Mouse (Mus musculus) intestine, embryonic 14.5 days (tissue): Measurements from ENCODE around the gene Cxcl2. TPM values are rescaled to one million over a fixed set of nuclear protein-coding genes. Genes with fewer than 3 reads are reported as not detected.

ENCODE experiments used
- ATAC-seq: fragments of 200-750 bp; cut with Nextera tagmentation; replicated peaks from 2 replicates; pipeline ENCODE4 v1.8.0; 2017; ENCODE audit warnings: low read depth, moderate number of reproducible peaks, moderate TSS enrichment, moderate library complexity; ENCODE audit not compliant: low FRiP score, low TSS enrichment
- DNase-seq: peaks from one replicate; pipeline ENCODE4 v3.0.0-alpha.2; 2018; ENCODE audit warnings: low spot score
- H3K27ac ChIP-seq: fragments of 300-500 bp; sonication (generic); 2 replicates; pipeline ENCODE4 v1.5.1; 2014; ENCODE audit warnings: low read depth, mild to moderate bottlenecking, control low read depth
- H3K27me3 ChIP-seq: fragments of 300-500 bp; sonication (generic); replicated peaks from 2 replicates; pipeline ENCODE4 v1.6.1; 2014; ENCODE audit warnings: low read length, control low read depth; ENCODE audit not compliant: control insufficient read depth, insufficient read depth
- H3K36me3 ChIP-seq: fragments of 300-500 bp; sonication (generic); 2 replicates; pipeline ENCODE4 v1.6.1; 2014; ENCODE audit warnings: low read length, control low read depth; ENCODE audit not compliant: control insufficient read depth, insufficient read depth
- H3K4me1 ChIP-seq: fragments of 300-500 bp; sonication (generic); replicated peaks from 2 replicates; pipeline ENCODE4 v1.6.1; 2014; ENCODE audit warnings: low read length, control low read depth, mixed read lengths; ENCODE audit not compliant: control insufficient read depth, insufficient read depth
- H3K4me2 ChIP-seq: fragments of 300-500 bp; sonication (generic); 2 replicates; pipeline ENCODE4 v1.6.1; 2014; ENCODE audit warnings: low read length
- H3K4me3 ChIP-seq: fragments of 300-500 bp; sonication (generic); 2 replicates; pipeline ENCODE4 v1.5.1; 2014; ENCODE audit warnings: low read depth, low read length, control low read depth, mixed read lengths
- H3K9ac ChIP-seq: fragments of 300-500 bp; sonication (generic); 2 replicates; pipeline ENCODE4 v1.6.1; 2014; ENCODE audit warnings: mild to moderate bottlenecking, low read length
- H3K9me3 ChIP-seq: fragments of 300-500 bp; sonication (generic); 2 replicates; pipeline ENCODE4 v1.6.1; 2016; ENCODE audit warnings: low read length, control low read depth; ENCODE audit not compliant: control insufficient read depth
- WGBS: fragments of 180-500 bp; shearing (Covaris S2); extraction: QIAGEN DNeasy Blood & Tissue Kit; methylation state at CpG from one replicate; pipeline ENCODE4 v1.1.7; 2014; 5-methylcytosine and 5-hydroxymethylcytosine counted together
- polyA plus RNA-seq: library from polyadenylated mRNA; unstranded; fragments of >200 nt; fragmentation: Nextera tagmentation; extraction: Ambion mirVana; gene quantifications from 2 replicates; pipeline ENCODE4 v1.2.1, GENCODE M21; 2014

Cxcl2 gene
- polyA plus RNA-seq, 1 experiment from 2014 or later, result not detected

GRCm38 (mm10) chr5:90936706-90937105, 33.0 kb downstream of the Cxcl2 start:
- Histone ChIP-seq H3K27me3 (no peaks in the 10 kb centered on the region), H3K4me2 (no peak overlapping the region), H3K4me1 (peaks cover 8% of the 10 kb centered on the region), H3K36me3 (peaks cover 25% of the 10 kb centered on the region), H3K9me3 (no peaks in the 10 kb centered on the region), H3K27ac (no peak overlapping the region), H3K4me3 (no peak overlapping the region), H3K9ac (no peak overlapping the region)
- DNase-seq, result no peak
- peak; percentile 82 for ATAC-seq
- WGBS, result 50% methylated on average over 2 of the region's 2 CpGs

GRCm38 (mm10) chr5:90945453-90945852, 41.8 kb downstream of the Cxcl2 start:
- no peak for ATAC-seq
- no peak overlapping the region for H3K4me3 ChIP-seq
- H3K27ac ChIP-seq, result no peak overlapping the region
- no peaks in the 10 kb centered on the region for H3K4me1 ChIP-seq
- no peak for DNase-seq
- H3K36me3 ChIP-seq, result 0 out of 2 replicates have a peak, but pooled peaks cover 7% of the 10 kb centered on the region
- H3K4me2 ChIP-seq, result no peak overlapping the region
- no peaks in the 10 kb centered on the region for H3K9me3 ChIP-seq
- H3K27me3 ChIP-seq, result no peaks in the 10 kb centered on the region
- no peak overlapping the region for H3K9ac ChIP-seq
- WGBS, result 94% methylated on average over 2 of the region's 2 CpGs

- Histone ChIP-seq H3K4me3 (no peak overlapping the region), H3K4me2 (no peak overlapping the region), H3K9ac (no peak overlapping the region), H3K27ac (no peak overlapping the region), H3K9me3 (no peaks in the 10 kb centered on the region), H3K4me1 (no peaks in the 10 kb centered on the region), H3K36me3 (0 out of 2 replicates have a peak, but pooled peaks cover 7% of the 10 kb centered on the region), H3K27me3 (no peaks in the 10 kb centered on the region)
- WGBS, result 85% methylated on average over 15 of the region's 15 CpGs
- ATAC-seq (no peak), DNase-seq (no peak)
Observed at GRCm38 (mm10) chr5:90949499-90949898, 45.8 kb downstream of the Cxcl2 start.

GRCm38 (mm10) chr5:90951475-90951874, 47.8 kb downstream of the Cxcl2 start:
- Histone ChIP-seq H3K36me3 (0 out of 2 replicates have a peak, but pooled peaks cover 7% of the 10 kb centered on the region), H3K27ac (no peak overlapping the region), H3K4me1 (no peaks in the 10 kb centered on the region), H3K4me3 (no peak overlapping the region), H3K4me2 (no peak overlapping the region), H3K9ac (no peak overlapping the region), H3K27me3 (no peaks in the 10 kb centered on the region), H3K9me3 (no peaks in the 10 kb centered on the region)
- 33% methylated on average over 2 of the region's 2 CpGs for WGBS
- ATAC-seq (no peak), DNase-seq (no peak)

GRCm38 (mm10) chr5:90952731-90953481, 49.2 kb downstream of the Cxcl2 start:
- no peak overlapping the region for H3K4me3 ChIP-seq
- no peak overlapping the region for H3K27ac ChIP-seq
- no peak overlapping the region for H3K9ac ChIP-seq
- no peaks in the 10 kb centered on the region for H3K27me3 ChIP-seq
- DNase-seq (no peak), ATAC-seq (no peak)
- no peak overlapping the region for H3K4me2 ChIP-seq
- 0 out of 2 replicates have a peak, but pooled peaks cover 7% of the 10 kb centered on the region for H3K36me3 ChIP-seq
- H3K9me3 ChIP-seq, result no peaks in the 10 kb centered on the region
- WGBS, result 78% methylated on average over 8 of the region's 8 CpGs
- no peaks in the 10 kb centered on the region for H3K4me1 ChIP-seq

Other genes starting within 250 kb of the Cxcl2 start
- gene Cxcl5, start 144.5 kb upstream of the Cxcl2 start, polyA plus RNA-seq, result 0.34 TPM in 2 replicates
- gene Ppbp, start 135.4 kb upstream of the Cxcl2 start, polyA plus RNA-seq, result 2.8 and 3.5 TPM in 2 replicates
- 44.3 and 55.9 TPM in 2 replicates for gene Pf4, start 131.4 kb upstream of the Cxcl2 start, polyA plus RNA-seq
- not detected in 2 replicates for gene Cxcl3, start 117.8 kb upstream of the Cxcl2 start, polyA plus RNA-seq
- 0.19 TPM in 1 of 2 replicates, not detected in the other for gene Cxcl15, start 109.3 kb upstream of the Cxcl2 start, polyA plus RNA-seq
- gene Cxcl1, start 12.6 kb upstream of the Cxcl2 start, polyA plus RNA-seq, result 0.42 and 1.1 TPM in 2 replicates
- gene Mthfd2l, start 27.2 kb downstream of the Cxcl2 start, polyA plus RNA-seq, result 46.8 and 49.7 TPM in 2 replicates
- gene Epgn, start 123.6 kb downstream of the Cxcl2 start, polyA plus RNA-seq, result 0.09 TPM in 1 of 2 replicates, not detected in the other
- gene Ereg, start 170.8 kb downstream of the Cxcl2 start, polyA plus RNA-seq, result 0.94 and 1.1 TPM in 2 replicates
- 2.9 and 3.0 TPM in 2 replicates for gene Areg, start 235.7 kb downstream of the Cxcl2 start, polyA plus RNA-seq